Mouse (Mus musculus): ENCODE data around the gene Gpam.

Gpam gene

DNA sequence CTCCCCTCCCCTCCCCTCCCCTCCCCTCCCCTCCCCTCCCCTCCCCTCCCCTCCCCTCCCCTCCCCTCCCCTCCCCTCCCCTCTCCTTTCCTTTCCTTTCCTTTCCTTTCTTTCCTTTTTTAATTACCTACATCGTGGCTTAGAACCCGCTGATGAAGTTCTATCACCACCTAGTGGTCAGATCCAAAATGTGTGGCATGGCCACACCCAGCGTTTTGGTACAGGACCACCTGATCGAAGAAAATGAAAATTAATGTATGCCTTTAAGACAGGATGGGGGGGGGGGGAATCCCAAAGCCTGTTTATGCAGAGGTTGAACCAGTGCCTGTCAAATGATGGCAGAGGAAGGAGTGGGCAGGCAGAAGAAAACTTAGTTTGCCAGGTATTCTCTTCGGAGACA lies 65.1 kb downstream of the Gpam start:
- no peak for DNase-seq (ENCODE audit: low read depth, low spot score)

- no peak for DNase-seq (ENCODE audit: low read depth, low spot score)
These were observed 65.6 kb downstream of the Gpam start for GRCm38 (mm10) chr19:55061447-55061901.

- DNase-seq (ENCODE audit: low read depth, low spot score), result no peak
These were observed 66.1 kb downstream of the Gpam start for GRCm38 (mm10) chr19:55060964-55061363.

- no peak for DNase-seq (ENCODE audit: low read depth, low spot score)
These were observed 69.6 kb downstream of the Gpam start for GRCm38 (mm10) chr19:55057483-55057882.

GRCm38 (mm10) chr19:55055634-55056269 lies 71.3 kb downstream of the Gpam start:
- DNase-seq (ENCODE audit: low read depth, low spot score), result no peak

DNA sequence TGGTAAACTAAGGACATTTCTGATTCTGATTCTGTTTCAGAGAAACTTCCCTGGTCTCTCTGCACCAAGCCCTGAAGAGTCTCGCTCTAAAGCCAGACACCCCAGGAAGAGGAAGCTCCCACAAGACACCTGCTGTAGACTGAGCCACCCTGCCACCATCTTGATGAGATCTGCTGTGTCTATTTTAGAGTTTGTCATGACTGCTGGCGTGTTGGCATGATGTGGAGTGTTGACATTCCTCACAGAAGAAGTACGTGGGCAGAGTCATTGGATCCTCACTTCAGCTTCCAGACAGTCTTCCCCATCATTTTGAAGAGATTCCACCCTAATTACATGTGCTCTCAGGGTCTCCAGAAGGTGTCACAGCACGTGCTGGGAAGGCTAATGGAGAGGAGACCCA lies 73.9 kb downstream of the Gpam start:
- DNase-seq (ENCODE audit: low read depth, low spot score), result peak; percentile 40

DNA sequence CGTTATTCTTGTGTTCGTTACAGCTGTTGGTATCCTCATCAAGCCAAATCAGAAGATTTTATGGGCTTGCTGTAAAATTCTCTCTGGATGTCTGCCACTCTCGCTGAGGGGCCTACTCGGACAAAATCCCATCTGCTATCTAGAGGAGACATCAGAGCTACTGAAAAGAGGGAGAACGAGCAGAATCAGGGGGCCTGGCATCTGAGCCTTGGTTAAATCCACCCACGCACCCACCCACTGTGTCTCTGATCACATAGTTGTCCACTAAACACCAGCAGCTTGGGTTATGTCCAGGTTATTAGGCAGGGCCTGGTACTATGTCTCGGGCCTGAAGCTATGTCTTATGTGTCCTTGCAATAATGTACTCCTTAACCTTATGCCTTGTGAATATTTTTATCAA lies 89.6 kb downstream of the Gpam start:
- DNase-seq (ENCODE audit: low read depth, low spot score), result no peak

DNA sequence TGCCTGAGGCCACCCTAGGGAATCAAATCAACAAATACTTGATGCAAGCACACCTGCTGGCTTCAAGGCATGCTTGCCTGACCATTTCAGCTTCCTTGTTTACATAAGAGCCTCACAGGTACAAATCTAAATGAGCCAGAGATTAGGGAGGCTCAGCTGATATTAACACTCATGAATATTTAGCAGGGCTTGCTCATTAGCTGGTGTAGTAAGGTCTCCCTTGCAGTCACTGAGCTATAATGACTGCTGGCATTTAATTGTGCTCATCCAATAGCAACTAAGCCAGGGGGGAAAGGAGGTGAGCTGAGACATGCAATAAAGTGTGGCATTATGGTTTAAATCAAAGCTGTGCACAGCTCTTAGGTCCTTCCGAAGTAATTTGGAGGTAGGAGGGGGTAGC lies 108.2 kb downstream of the Gpam start:
- no peak for DNase-seq (ENCODE audit: low read depth, low spot score)
